Mouse (Mus musculus): Measurements from ENCODE around the gene Mif4gd. TPM values are rescaled to one million over a fixed set of nuclear protein-coding genes. Genes with fewer than 3 reads are reported as not detected.

Mif4gd gene
- 113 and 166 TPM in 2 replicates for polyA plus RNA-seq (2012; rRNA removed; ENCODE audit: low replicate concordance)

DNA sequence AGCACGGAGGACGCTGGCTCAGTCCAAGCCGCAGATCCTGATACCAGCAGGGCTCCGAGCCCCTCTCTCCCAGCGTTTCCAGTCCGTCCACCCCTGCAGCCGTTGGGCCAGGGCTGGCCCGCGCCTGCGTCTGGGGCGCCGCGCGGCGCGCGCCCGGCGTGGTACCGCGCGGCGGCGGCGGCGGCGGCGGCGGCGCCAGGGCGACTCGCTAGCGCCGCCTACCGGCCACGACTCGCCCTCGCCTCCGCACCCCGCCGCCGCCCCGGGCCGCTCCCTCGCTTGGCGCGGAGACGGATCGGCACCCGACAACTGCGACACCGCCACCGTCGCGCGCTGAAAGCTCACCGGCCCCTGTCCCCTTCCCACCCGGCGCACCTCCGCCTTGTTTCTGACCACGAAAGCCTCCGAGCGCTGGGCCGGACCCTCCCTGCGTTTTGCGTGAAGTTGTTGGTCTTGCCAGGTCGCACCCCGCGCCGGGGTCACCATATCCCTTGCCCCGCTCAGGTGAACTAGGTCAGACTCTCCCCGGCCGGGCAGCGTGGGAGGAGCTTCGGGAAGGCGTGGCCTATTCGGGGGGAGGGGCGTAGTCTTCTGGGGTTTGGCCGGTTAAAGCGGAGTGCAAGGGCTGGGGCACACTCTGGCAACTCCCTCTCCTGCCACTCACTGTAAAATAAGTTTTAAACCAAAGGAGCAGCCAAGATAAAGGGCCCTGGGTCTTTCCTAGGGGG lies at the start of gene Mif4gd:
Gene Mif4gd, minus strand, starts transcription at position 560 of the 728 bp plus-strand sequence.

GRCm38 (mm10) chr11:115627705-115628464 lies 15.1 kb upstream of the Mif4gd start, which contains the start of gene Slc25a19:
TSS of gene Slc25a19 (minus strand) at chr11:115628295.

DNA sequence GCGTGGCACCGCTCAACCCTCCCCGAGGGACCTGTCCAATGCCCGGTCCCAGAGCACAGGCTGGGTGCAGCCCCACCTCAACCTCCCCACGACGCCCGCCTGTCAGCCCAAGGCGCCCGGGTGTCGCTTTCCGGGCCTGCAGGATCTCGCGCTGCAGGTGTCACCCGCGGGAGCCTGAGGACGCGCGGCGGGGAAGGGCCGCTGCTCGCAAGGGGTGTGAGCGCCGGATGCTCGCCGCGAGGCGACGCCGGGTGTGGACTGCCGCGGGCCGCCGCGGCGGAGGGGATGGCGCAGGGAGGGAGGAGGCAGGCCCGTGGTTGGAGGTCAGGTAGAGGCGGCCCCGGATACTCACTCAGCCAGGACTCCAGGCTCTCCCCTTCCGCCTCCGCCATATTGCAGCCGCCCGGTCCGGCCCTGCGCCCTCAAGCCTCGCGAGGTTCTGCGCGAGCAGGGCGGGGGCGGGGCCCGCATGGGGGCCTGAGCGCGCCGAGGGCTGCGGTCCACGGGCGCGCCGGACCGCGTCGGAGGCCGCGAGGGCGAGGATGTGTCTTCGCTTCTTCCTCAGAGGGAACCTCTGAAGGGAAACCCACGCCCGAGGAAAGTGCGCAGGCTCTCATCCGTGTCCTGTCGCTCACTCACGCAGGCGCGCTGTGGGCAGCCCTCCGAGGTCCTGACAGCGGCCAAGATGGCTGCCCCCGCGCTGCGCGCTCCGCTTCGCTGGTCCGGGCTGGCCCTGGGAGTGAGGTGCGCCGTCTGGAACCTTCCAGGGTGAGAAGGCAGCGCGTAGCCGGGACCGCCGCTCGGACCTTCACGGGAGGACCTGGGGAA lies 9.1 kb downstream of the Mif4gd start, which contains the start of the genes Mrps7 and Gga3:
Gene Mrps7, plus strand, starts transcription at position 450 of the 828 bp plus-strand sequence.
Gene Gga3, minus strand, starts transcription at position 576 of the 828 bp plus-strand sequence.

DNA sequence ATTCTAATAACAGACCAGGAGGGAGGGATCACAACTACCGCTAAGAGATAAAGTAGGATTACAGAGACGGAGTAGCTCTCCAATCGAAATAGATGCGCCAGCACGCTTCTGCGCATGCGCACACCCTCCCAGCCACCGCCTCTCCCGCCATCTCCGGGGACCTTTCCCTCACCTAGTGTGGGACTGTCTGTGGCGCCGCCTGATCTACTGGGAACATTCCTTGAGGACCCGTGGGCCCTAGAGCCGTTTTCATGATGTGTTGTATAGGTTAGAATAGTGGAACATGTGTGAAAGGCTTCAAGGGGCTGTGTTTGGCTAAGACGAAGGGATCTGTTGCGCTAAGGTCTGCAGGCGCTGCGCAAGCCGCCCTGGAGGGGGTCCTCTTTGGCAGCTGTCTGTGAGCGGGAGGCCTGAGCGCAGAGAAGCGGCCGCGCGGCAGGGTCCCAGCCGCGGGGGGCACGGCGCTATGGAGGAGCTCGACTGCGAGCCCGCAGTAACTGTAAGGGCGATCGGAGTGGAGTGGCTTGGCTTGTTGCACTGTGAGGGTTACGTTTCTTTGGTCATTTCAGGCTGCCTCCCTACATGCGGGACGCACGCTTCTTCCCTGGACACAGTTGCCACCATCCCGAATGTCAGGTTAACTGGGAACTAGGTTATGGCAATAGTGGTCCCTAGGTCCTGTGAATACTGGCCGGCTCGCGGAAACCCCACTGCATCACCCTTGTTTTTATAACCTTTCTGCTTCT lies 48.5 kb downstream of the Mif4gd start, which contains the start of gene Nup85:
Gene Nup85, plus strand, starts transcription at position 371 of the 746 bp plus-strand sequence.

Other genes starting within 250 kb of the Mif4gd start
- gene Hid1, start 245.2 kb downstream of the Mif4gd start, polyA plus RNA-seq (2012; rRNA removed; ENCODE audit: low replicate concordance), result 14.8 and 23.9 TPM in 2 replicates
- gene Cdr2l, start 231.1 kb downstream of the Mif4gd start, polyA plus RNA-seq (2012; rRNA removed; ENCODE audit: low replicate concordance), result 16.6 and 43.4 TPM in 2 replicates
- 79.4 and 110 TPM in 2 replicates for gene Mrpl58, start 209.2 kb downstream of the Mif4gd start, polyA plus RNA-seq (2012; rRNA removed; ENCODE audit: low replicate concordance)
- 141 and 187 TPM in 2 replicates for gene Atp5h, start 193.0 kb downstream of the Mif4gd start, polyA plus RNA-seq (2012; rRNA removed; ENCODE audit: low replicate concordance)
- 39.0 and 44.5 TPM in 2 replicates for gene Kctd2, start 192.8 kb downstream of the Mif4gd start, polyA plus RNA-seq (2012; rRNA removed; ENCODE audit: low replicate concordance)
- gene Trim80, start 172.4 kb downstream of the Mif4gd start, polyA plus RNA-seq (2012; rRNA removed; ENCODE audit: low replicate concordance), result 0.09 and 0.72 TPM in 2 replicates
- 0.06 and 0.07 TPM in 2 replicates for gene Slc16a5, start 150.5 kb downstream of the Mif4gd start, polyA plus RNA-seq (2012; rRNA removed; ENCODE audit: low replicate concordance)
- 6.1 and 10.5 TPM in 2 replicates for gene Armc7, start 137.3 kb downstream of the Mif4gd start, polyA plus RNA-seq (2012; rRNA removed; ENCODE audit: low replicate concordance)
- gene Nt5c, start 121.1 kb downstream of the Mif4gd start, polyA plus RNA-seq (2012; rRNA removed; ENCODE audit: low replicate concordance), result 56.8 and 74.4 TPM in 2 replicates
- 150 and 187 TPM in 2 replicates for gene Jpt1, start 98.6 kb downstream of the Mif4gd start, polyA plus RNA-seq (2012; rRNA removed; ENCODE audit: low replicate concordance)
- 69.6 and 81.1 TPM in 2 replicates for gene Sumo2, start 76.7 kb downstream of the Mif4gd start, polyA plus RNA-seq (2012; rRNA removed; ENCODE audit: low replicate concordance)
- gene Nup85, start 48.5 kb downstream of the Mif4gd start, polyA plus RNA-seq (2012; rRNA removed; ENCODE audit: low replicate concordance), result 38.8 and 75.0 TPM in 2 replicates
- gene Mrps7, start 9.0 kb downstream of the Mif4gd start, polyA plus RNA-seq (2012; rRNA removed; ENCODE audit: low replicate concordance), result 39.6 and 50.1 TPM in 2 replicates
- 20.5 and 33.9 TPM in 2 replicates for gene Gga3, start 8.9 kb downstream of the Mif4gd start, polyA plus RNA-seq (2012; rRNA removed; ENCODE audit: low replicate concordance)
- 129 and 302 TPM in 2 replicates for gene Slc25a19, start 15.3 kb upstream of the Mif4gd start, polyA plus RNA-seq (2012; rRNA removed; ENCODE audit: low replicate concordance)
- 40.9 and 45.7 TPM in 2 replicates for gene Grb2, start 95.6 kb upstream of the Mif4gd start, polyA plus RNA-seq (2012; rRNA removed; ENCODE audit: low replicate concordance)
- 52.5 and 77.3 TPM in 2 replicates for gene Tmem94, start 152.5 kb upstream of the Mif4gd start, polyA plus RNA-seq (2012; rRNA removed; ENCODE audit: low replicate concordance)
- gene Caskin2, start 200.7 kb upstream of the Mif4gd start, polyA plus RNA-seq (2012; rRNA removed; ENCODE audit: low replicate concordance), result 39.5 and 48.4 TPM in 2 replicates
- 21.7 and 39.4 TPM in 2 replicates for gene Tsen54, start 201.8 kb upstream of the Mif4gd start, polyA plus RNA-seq (2012; rRNA removed; ENCODE audit: low replicate concordance)
- gene Llgl2, start 211.1 kb upstream of the Mif4gd start, polyA plus RNA-seq (2012; rRNA removed; ENCODE audit: low replicate concordance), result 16.3 and 41.0 TPM in 2 replicates
- gene Myo15b, start 245.4 kb upstream of the Mif4gd start, polyA plus RNA-seq (2012; rRNA removed; ENCODE audit: low replicate concordance), result 0.13 and 0.39 TPM in 2 replicates